Mouse (Mus musculus) ES-Bruce4 (cell line): ENCODE data around the gene Sec14l1.

Source experiments
- CTCF ChIP-seq: IDR thresholded peaks from one replicate; pipeline ENCODE4 v1.8.1; 2011; ENCODE audit warnings: low read depth, low read length
- EP300 ChIP-seq: IDR thresholded peaks from 2 replicates; pipeline ENCODE4 v1.6.1; 2011; ENCODE audit warnings: low read depth, low read length; ENCODE audit not compliant: insufficient read depth
- POLR2A ChIP-seq: IDR thresholded peaks from one replicate; pipeline ENCODE4 v1.8.1; 2011; ENCODE audit warnings: low read length; ENCODE audit not compliant: insufficient read depth

GRCm38 (mm10) chr11:117205042-117205441 is 90.1 kb downstream of the Sec14l1 start:
- TF ChIP-seq POLR2A (no peak), CTCF (no peak), EP300 (no peak)
